Mouse (Mus musculus) heart, adult 10 weeks (tissue): ENCODE measurements around the gene Foxa2. TPM values are rescaled to one million over a fixed set of nuclear protein-coding genes. Genes with fewer than 3 reads are reported as not detected.

Experiments used
- polyA plus RNA-seq: library from polyadenylated mRNA; stranded (reverse); fragments of 350-450 nt; fragmentation: Illumina TruSeq; extraction: RNeasy Lipid Tissue Mini Kit (QIAGEN cat#74804); gene quantifications from one replicate; pipeline ENCODE4 v1.2.3, GENCODE M21; 2014; ENCODE audit warnings: low read depth, low replicate concordance

Gene Foxa2
- polyA plus RNA-seq = not detected

GRCm38 (mm10) chr2:148046799-148047165 lies at the start of gene Foxa2:
Gene Foxa2 (minus strand): TSS chr2:148046969.

